Mouse (Mus musculus): ENCODE data around the gene Btn2a2.

The Btn2a2 gene

GRCm38 (mm10) chr13:23438521-23438920 is 50.1 kb downstream of the Btn2a2 start:
- no peaks in the 10 kb centered on the region for H3K9me3 ChIP-seq (ENCODE audit: low read length)
- H3K27me3 ChIP-seq (ENCODE audit: insufficient read depth, low read length) = no peaks in the 10 kb centered on the region
- no peaks in the 10 kb centered on the region for H3K36me3 ChIP-seq (ENCODE audit: insufficient read depth, low read length)
- no peak for TF ChIP-seq CTCF (conservative IDR thresholded peaks at IDR 0.05; ENCODE audit: low read length)
- no peak for TF ChIP-seq POU5F1 (IDR thresholded peaks at IDR 0.05; ENCODE audit: borderline replicate concordance, low read length)
- TF ChIP-seq NANOG (IDR thresholded peaks at IDR 0.05; ENCODE audit: borderline replicate concordance, low read length) = no peak
- H3K4me1 ChIP-seq (replicated peaks; ENCODE audit: low read depth, low read length) = peaks cover 53% of the 10 kb centered on the region
- H3K4me3 ChIP-seq (replicated peaks; ENCODE audit: low read length) = peak overlapping the region; percentile 87

GRCm38 (mm10) chr13:23437908-23438307 is 50.7 kb downstream of the Btn2a2 start:
- TF ChIP-seq CTCF (conservative IDR thresholded peaks at IDR 0.05; ENCODE audit: low read length) (no peak), NANOG (IDR thresholded peaks at IDR 0.05; ENCODE audit: borderline replicate concordance, low read length) (no peak), POU5F1 (IDR thresholded peaks at IDR 0.05; ENCODE audit: borderline replicate concordance, low read length) (no peak)
- H3K4me3 ChIP-seq (replicated peaks; ENCODE audit: low read length) = peak overlapping the region; percentile 87
- peaks cover 57% of the 10 kb centered on the region for H3K4me1 ChIP-seq (replicated peaks; ENCODE audit: low read depth, low read length)
- H3K9me3 ChIP-seq (ENCODE audit: low read length) = no peaks in the 10 kb centered on the region
- H3K27me3 ChIP-seq (ENCODE audit: insufficient read depth, low read length) = no peaks in the 10 kb centered on the region
- H3K36me3 ChIP-seq (ENCODE audit: insufficient read depth, low read length) = no peaks in the 10 kb centered on the region

- TF ChIP-seq NANOG (IDR thresholded peaks at IDR 0.05; ENCODE audit: borderline replicate concordance, low read length) = no peak
- no peak for TF ChIP-seq POU5F1 (IDR thresholded peaks at IDR 0.05; ENCODE audit: borderline replicate concordance, low read length)
- no peak for TF ChIP-seq CTCF (conservative IDR thresholded peaks at IDR 0.05; ENCODE audit: low read length)
- Histone ChIP-seq H3K27me3 (ENCODE audit: insufficient read depth, low read length) (no peaks in the 10 kb centered on the region), H3K36me3 (ENCODE audit: insufficient read depth, low read length) (no peaks in the 10 kb centered on the region), H3K4me3 (replicated peaks; ENCODE audit: low read length) (peak overlapping the region; percentile 87), H3K4me1 (replicated peaks; ENCODE audit: low read depth, low read length) (peaks cover 56% of the 10 kb centered on the region), H3K9me3 (ENCODE audit: low read length) (no peaks in the 10 kb centered on the region)
These were observed 51.5 kb downstream of the Btn2a2 start for GRCm38 (mm10) chr13:23436861-23437822.

- TF ChIP-seq POU5F1 (IDR thresholded peaks at IDR 0.05; ENCODE audit: borderline replicate concordance, low read length) = no peak
- no peak for TF ChIP-seq CTCF (conservative IDR thresholded peaks at IDR 0.05; ENCODE audit: low read length)
- no peak for TF ChIP-seq NANOG (IDR thresholded peaks at IDR 0.05; ENCODE audit: borderline replicate concordance, low read length)
- Histone ChIP-seq H3K4me3 (replicated peaks; ENCODE audit: low read length) (peak overlapping the region; percentile 87), H3K36me3 (ENCODE audit: insufficient read depth, low read length) (no peaks in the 10 kb centered on the region), H3K27me3 (ENCODE audit: insufficient read depth, low read length) (no peaks in the 10 kb centered on the region), H3K9me3 (ENCODE audit: low read length) (no peaks in the 10 kb centered on the region), H3K4me1 (replicated peaks; ENCODE audit: low read depth, low read length) (peaks cover 61% of the 10 kb centered on the region)
These were observed 52.4 kb downstream of the Btn2a2 start for GRCm38 (mm10) chr13:23436231-23436661.

- H3K4me1 ChIP-seq (replicated peaks; ENCODE audit: low read depth, low read length) = peaks cover 56% of the 10 kb centered on the region
- H3K4me3 ChIP-seq (replicated peaks; ENCODE audit: low read length) = peak overlapping the region; percentile 79
- no peaks in the 10 kb centered on the region for H3K36me3 ChIP-seq (ENCODE audit: insufficient read depth, low read length)
- no peaks in the 10 kb centered on the region for H3K27me3 ChIP-seq (ENCODE audit: insufficient read depth, low read length)
- H3K9me3 ChIP-seq (ENCODE audit: low read length) = no peaks in the 10 kb centered on the region
- TF ChIP-seq NANOG (IDR thresholded peaks at IDR 0.05; ENCODE audit: borderline replicate concordance, low read length) = no peak
- TF ChIP-seq CTCF (conservative IDR thresholded peaks at IDR 0.05; ENCODE audit: low read length) = no peak
- no peak for TF ChIP-seq POU5F1 (IDR thresholded peaks at IDR 0.05; ENCODE audit: borderline replicate concordance, low read length)
These were observed 53.0 kb downstream of the Btn2a2 start for GRCm38 (mm10) chr13:23435676-23436075.

GRCm38 (mm10) chr13:23435241-23435640 is 53.4 kb downstream of the Btn2a2 start:
- TF ChIP-seq CTCF (conservative IDR thresholded peaks at IDR 0.05; ENCODE audit: low read length) (no peak), POU5F1 (IDR thresholded peaks at IDR 0.05; ENCODE audit: borderline replicate concordance, low read length) (no peak), NANOG (IDR thresholded peaks at IDR 0.05; ENCODE audit: borderline replicate concordance, low read length) (no peak)
- Histone ChIP-seq H3K27me3 (ENCODE audit: insufficient read depth, low read length) (no peaks in the 10 kb centered on the region), H3K36me3 (ENCODE audit: insufficient read depth, low read length) (no peaks in the 10 kb centered on the region), H3K9me3 (ENCODE audit: low read length) (no peaks in the 10 kb centered on the region), H3K4me3 (replicated peaks; ENCODE audit: low read length) (peak overlapping the region; percentile 79), H3K4me1 (replicated peaks; ENCODE audit: low read depth, low read length) (peaks cover 52% of the 10 kb centered on the region)

GRCm38 (mm10) chr13:23434426-23434825 is 54.2 kb downstream of the Btn2a2 start:
- Histone ChIP-seq H3K27me3 (ENCODE audit: insufficient read depth, low read length) (no peaks in the 10 kb centered on the region), H3K4me1 (replicated peaks; ENCODE audit: low read depth, low read length) (peaks cover 50% of the 10 kb centered on the region), H3K9me3 (ENCODE audit: low read length) (no peaks in the 10 kb centered on the region), H3K36me3 (ENCODE audit: insufficient read depth, low read length) (no peaks in the 10 kb centered on the region), H3K4me3 (replicated peaks; ENCODE audit: low read length) (peak overlapping the region; percentile 77)
- TF ChIP-seq POU5F1 (IDR thresholded peaks at IDR 0.05; ENCODE audit: borderline replicate concordance, low read length) = no peak
- no peak for TF ChIP-seq CTCF (conservative IDR thresholded peaks at IDR 0.05; ENCODE audit: low read length)

GRCm38 (mm10) chr13:23433801-23434200 is 54.9 kb downstream of the Btn2a2 start:
- H3K36me3 ChIP-seq (ENCODE audit: insufficient read depth, low read length) = no peaks in the 10 kb centered on the region
- TF ChIP-seq POU5F1 (IDR thresholded peaks at IDR 0.05; ENCODE audit: borderline replicate concordance, low read length) (no peak), NANOG (IDR thresholded peaks at IDR 0.05; ENCODE audit: borderline replicate concordance, low read length) (no peak), CTCF (conservative IDR thresholded peaks at IDR 0.05; ENCODE audit: low read length) (no peak)
- H3K4me3 ChIP-seq (replicated peaks; ENCODE audit: low read length) = peak overlapping the region; percentile 77
- H3K4me1 ChIP-seq (replicated peaks; ENCODE audit: low read depth, low read length) = peaks cover 49% of the 10 kb centered on the region
- no peaks in the 10 kb centered on the region for H3K27me3 ChIP-seq (ENCODE audit: insufficient read depth, low read length)
- no peaks in the 10 kb centered on the region for H3K9me3 ChIP-seq (ENCODE audit: low read length)

Data from E14TG2a.4 (cell line).